Mouse (Mus musculus) heart, embryonic 11.5 days (tissue): Measurements from ENCODE around the gene Smco2. TPM values are rescaled to one million over a fixed set of nuclear protein-coding genes. Genes with fewer than 3 reads are reported as not detected.

Experiments
- ATAC-seq: fragments of 200-750 bp; cut with Nextera tagmentation; replicated peaks from 2 replicates; pipeline ENCODE4 v1.8.0; 2017; ENCODE audit warnings: moderate library complexity; ENCODE audit not compliant: insufficient number of reproducible peaks, low FRiP score, low TSS enrichment
- H3K27ac ChIP-seq: fragments of 300-500 bp; sonication (generic); 2 replicates; pipeline ENCODE4 v1.5.1; 2014; ENCODE audit warnings: mild to moderate bottlenecking, low read depth, low read length
- H3K27me3 ChIP-seq: fragments of 300-500 bp; sonication (generic); 2 replicates; pipeline ENCODE4 v1.6.1; 2014; ENCODE audit warnings: mild to moderate bottlenecking, low read length, mixed read lengths; ENCODE audit not compliant: control insufficient read depth, insufficient read depth
- H3K36me3 ChIP-seq: fragments of 300-500 bp; sonication (generic); 2 replicates; pipeline ENCODE4 v1.6.1; 2014; ENCODE audit warnings: mild to moderate bottlenecking, low read length, moderate library complexity, mixed read lengths; ENCODE audit not compliant: control insufficient read depth, insufficient read depth
- H3K4me1 ChIP-seq: fragments of 300-500 bp; sonication (generic); 2 replicates; pipeline ENCODE4 v1.6.1; 2014; ENCODE audit warnings: low read length; ENCODE audit not compliant: control insufficient read depth, insufficient read depth
- H3K4me2 ChIP-seq: fragments of 300-500 bp; sonication (generic); 2 replicates; pipeline ENCODE4 v1.6.1; 2014; ENCODE audit warnings: mild to moderate bottlenecking, moderate library complexity
- H3K4me3 ChIP-seq: fragments of 300-500 bp; sonication (generic); 2 replicates; pipeline ENCODE4 v1.5.1; 2014; ENCODE audit warnings: low read depth, low read length
- H3K9ac ChIP-seq: fragments of 300-500 bp; sonication (generic); 2 replicates; pipeline ENCODE4 v1.6.1; 2014; ENCODE audit warnings: mild to moderate bottlenecking, low read depth, low read length, moderate library complexity
- H3K9me3 ChIP-seq: fragments of 300-500 bp; sonication (generic); replicated peaks from 2 replicates; pipeline ENCODE4 v1.6.1; 2016; ENCODE audit warnings: low read length; ENCODE audit not compliant: control insufficient read depth
- WGBS: fragments of 180-500 bp; shearing (Covaris S2); extraction: QIAGEN DNeasy Blood & Tissue Kit; methylation state at CpG from one replicate; pipeline ENCODE4 v1.1.7; 2014; ENCODE audit not compliant: insufficient replicate concordance; 5-methylcytosine and 5-hydroxymethylcytosine counted together
- polyA plus RNA-seq: library from polyadenylated mRNA; unstranded; fragments of >200 nt; fragmentation: Nextera tagmentation; extraction: Ambion mirVana; gene quantifications from 2 replicates; pipeline ENCODE4 v1.2.1, GENCODE M21; 2014

The Smco2 gene
- polyA plus RNA-seq: not detected in 2 replicates

DNA sequence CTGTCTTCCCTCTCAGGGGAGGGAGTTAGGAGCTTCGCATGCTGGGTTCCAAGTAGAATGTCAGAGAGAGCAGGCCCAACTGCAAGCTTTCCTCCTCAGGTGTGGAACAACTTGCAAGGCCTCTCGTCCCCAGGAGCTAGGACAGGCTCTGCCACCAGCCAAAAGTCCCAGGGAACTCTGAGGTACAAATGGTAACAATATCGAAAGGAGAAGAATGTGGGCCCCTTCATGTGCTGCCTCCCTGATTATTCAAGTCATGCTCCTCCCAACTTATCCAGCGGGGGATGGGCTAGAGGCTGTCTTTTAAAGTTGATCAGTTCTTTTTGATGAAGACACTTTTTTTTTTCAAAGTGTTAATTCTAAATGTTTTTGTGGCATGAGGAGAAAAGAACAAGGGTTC, at the start of gene Smco2:
Gene Smco2 (plus strand): TSS at position 55 of the 400 bp plus-strand sequence.
- 68% methylated on average over 4 of the region's 4 CpGs for WGBS
- no peaks in the 10 kb centered on the region for H3K36me3 ChIP-seq
- no peak within 1 kb of the TSS for H3K27ac ChIP-seq
- no peak within 1 kb of the TSS for H3K4me3 ChIP-seq
- no peak within 1 kb of the TSS for H3K4me2 ChIP-seq
- H3K27me3 ChIP-seq: no peaks in the 10 kb centered on the region
- peaks cover 13% of the 10 kb centered on the region; the same call in 1 of the 2 replicates for H3K4me1 ChIP-seq
- H3K9ac ChIP-seq: no peak within 1 kb of the TSS
- no peak for ATAC-seq
- no peaks in the 10 kb centered on the region for H3K9me3 ChIP-seq

DNA sequence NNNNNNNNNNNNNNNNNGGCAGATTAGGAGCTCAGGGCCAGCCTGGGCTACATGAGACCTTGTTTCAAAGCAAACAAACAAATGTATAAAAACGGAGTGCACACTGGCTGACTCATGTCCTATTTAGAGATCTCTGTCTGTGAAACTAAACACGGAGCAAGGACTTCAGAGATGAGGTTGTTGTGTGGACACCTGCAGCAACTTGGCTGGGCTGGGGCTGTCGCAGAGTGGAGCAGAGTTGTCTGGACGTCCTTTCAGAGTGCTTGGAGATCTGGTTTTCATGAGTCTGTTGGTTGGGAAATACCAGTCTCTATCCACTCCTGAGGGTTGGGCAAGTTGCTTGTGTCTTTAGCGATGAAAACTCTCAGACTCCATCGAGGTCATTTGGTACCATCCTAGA, 39.9 kb upstream of the Smco2 start:
- no peak for ATAC-seq
- Histone ChIP-seq H3K27ac (no peak overlapping the region), H3K9ac (no peak overlapping the region), H3K36me3 (no peaks in the 10 kb centered on the region; the same call in 1 of the 2 replicates), H3K9me3 (no peaks in the 10 kb centered on the region), H3K27me3 (no peaks in the 10 kb centered on the region), H3K4me2 (no peak overlapping the region), H3K4me3 (no peak overlapping the region), H3K4me1 (0 out of 2 replicates have a peak, but pooled peaks cover 1% of the 10 kb centered on the region)
- 82% methylated on average over 6 of the region's 6 CpGs for WGBS

DNA sequence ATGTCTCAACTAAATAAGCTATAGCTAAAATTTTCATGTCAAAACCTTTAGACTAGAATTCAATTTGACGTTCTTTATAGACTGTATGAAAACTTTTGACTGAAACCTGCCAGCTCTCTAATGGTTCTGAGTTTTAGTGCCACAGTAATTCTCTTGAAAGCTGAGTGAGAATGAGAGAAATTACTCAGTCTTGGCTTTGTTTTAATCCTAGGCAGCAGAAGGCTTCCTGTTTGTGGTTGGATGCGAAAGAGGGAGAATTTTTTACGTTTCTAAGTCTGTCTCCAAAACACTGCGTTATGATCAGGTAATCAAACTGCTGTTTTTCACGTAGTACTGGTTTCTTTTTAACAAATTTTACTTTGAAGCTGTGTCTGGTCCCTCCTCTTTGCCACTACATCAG, 36.9 kb upstream of the Smco2 start:
- no peaks in the 10 kb centered on the region; the same call in 1 of the 2 replicates for H3K36me3 ChIP-seq
- no peak overlapping the region for H3K4me3 ChIP-seq
- no peak overlapping the region for H3K9ac ChIP-seq
- no peaks in the 10 kb centered on the region for H3K4me1 ChIP-seq
- H3K9me3 ChIP-seq: no peaks in the 10 kb centered on the region
- H3K27ac ChIP-seq: no peak overlapping the region
- ATAC-seq: no peak
- H3K4me2 ChIP-seq: no peak overlapping the region
- 85% methylated on average over 5 of the region's 5 CpGs for WGBS
- no peaks in the 10 kb centered on the region for H3K27me3 ChIP-seq

DNA sequence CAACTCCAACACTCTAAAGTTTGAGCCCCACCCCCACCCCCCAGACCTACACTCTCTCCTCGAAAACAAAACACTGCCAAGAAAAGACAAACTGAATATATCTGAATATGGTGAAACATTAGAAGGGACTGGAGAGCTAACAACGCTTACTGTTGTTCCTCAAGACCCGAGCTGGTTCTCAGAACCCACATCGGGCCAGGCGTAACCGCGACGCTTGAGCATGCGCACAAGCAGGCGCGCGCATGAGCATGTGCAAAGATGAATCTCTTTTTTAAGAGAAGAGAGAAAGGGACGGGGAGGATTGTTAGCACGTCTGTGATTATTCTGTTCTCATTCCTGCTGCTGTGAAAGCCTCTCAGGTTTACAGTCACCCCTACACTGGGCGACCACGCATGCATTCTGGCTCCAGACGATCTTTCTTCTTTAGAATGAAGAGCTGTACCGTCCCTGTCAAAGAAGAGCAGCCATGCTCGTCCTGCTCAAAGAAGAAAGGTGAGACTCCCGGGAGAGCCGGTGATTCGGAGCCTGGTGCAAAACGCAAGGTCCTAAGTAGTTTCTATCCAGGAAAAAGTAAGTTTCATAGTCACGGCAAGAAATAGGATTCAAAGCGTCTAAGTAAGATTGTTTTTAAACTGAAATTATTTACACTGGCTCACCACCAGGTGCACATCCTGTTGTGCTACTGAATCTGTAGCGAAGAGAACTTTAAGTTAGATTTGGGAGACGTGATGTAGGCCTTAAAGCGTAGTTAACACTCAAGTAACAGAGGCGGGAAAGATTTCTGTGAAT, 29.5 kb upstream of the Smco2 start:
- no peaks in the 10 kb centered on the region for H3K4me1 ChIP-seq
- H3K4me3 ChIP-seq: no peak overlapping the region
- no peak for ATAC-seq
- 80% methylated on average over 29 of the region's 29 CpGs for WGBS
- H3K27me3 ChIP-seq: no peaks in the 10 kb centered on the region
- no peak overlapping the region for H3K9ac ChIP-seq
- no peaks in the 10 kb centered on the region for H3K36me3 ChIP-seq
- no peaks in the 10 kb centered on the region for H3K9me3 ChIP-seq
- no peak overlapping the region for H3K27ac ChIP-seq
- no peak overlapping the region for H3K4me2 ChIP-seq

DNA sequence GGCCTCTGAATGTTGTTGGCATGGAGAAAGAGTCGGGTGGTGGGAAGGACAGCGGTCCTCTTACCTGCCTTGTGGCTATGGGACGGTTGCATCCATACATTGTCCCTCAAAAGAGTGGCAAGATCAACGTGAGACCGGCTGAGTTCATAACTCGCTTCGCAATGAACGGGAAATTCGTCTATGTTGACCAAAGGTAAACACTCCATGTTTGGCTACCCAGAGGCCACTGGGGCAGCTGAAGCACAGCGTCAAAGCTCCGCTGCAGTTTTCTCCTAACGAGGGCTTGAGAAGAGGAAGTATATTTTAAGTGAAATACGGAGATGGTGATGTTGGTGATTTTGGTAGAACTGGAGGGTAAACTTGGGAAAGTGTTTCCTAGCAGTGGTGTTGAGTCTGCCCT, 27.9 kb upstream of the Smco2 start:
- no peak overlapping the region for H3K4me3 ChIP-seq
- H3K27ac ChIP-seq: no peak overlapping the region
- H3K9me3 ChIP-seq: no peaks in the 10 kb centered on the region
- H3K4me2 ChIP-seq: no peak overlapping the region
- H3K27me3 ChIP-seq: no peaks in the 10 kb centered on the region
- H3K9ac ChIP-seq: no peak overlapping the region
- 86% methylated on average over 13 of the region's 13 CpGs for WGBS
- ATAC-seq: no peak
- no peaks in the 10 kb centered on the region for H3K4me1 ChIP-seq
- no peaks in the 10 kb centered on the region for H3K36me3 ChIP-seq

DNA sequence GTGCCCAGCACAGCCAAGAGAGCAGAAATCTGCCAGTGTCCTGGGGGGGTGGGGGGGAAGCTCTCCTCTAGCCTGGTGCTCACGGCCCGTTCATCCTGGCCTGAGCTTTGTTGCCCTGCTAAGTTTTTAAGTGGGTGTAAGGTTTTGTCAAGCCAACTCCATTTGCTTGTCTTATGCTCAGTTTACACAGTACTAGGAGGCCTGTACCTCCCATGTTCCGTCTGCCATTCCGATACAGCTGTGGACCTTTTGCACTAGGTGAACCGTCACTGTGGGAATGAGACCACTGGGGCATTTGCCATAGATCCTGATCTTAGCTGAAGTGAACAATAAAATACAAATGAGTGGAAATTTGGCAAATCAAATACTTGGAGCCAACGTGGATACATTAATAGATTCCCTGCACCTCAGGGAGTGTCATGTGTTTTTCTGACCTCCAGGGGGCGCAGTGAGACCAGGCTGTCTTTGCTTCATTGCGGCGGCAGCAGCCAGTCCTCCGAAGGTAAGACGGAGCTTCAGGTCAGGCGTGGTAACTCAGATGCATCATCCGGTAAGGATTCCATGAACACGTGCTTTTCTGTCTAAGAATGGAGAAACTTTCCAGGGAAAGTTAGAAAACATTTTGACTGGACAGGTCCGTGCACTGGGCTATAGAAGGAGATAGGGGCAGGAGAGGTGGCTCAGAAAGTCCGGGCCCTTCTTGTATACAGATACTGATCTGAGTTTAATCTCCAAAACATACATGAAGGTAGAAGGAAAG, 25.0 kb upstream of the Smco2 start:
- WGBS: 39% methylated on average over 16 of the region's 16 CpGs
- Histone ChIP-seq H3K9me3 (no peaks in the 10 kb centered on the region), H3K27me3 (no peaks in the 10 kb centered on the region), H3K4me2 (no peak overlapping the region), H3K4me3 (no peak overlapping the region), H3K4me1 (no peaks in the 10 kb centered on the region), H3K9ac (no peak overlapping the region), H3K27ac (no peak overlapping the region), H3K36me3 (no peaks in the 10 kb centered on the region)
- ATAC-seq: no peak

DNA sequence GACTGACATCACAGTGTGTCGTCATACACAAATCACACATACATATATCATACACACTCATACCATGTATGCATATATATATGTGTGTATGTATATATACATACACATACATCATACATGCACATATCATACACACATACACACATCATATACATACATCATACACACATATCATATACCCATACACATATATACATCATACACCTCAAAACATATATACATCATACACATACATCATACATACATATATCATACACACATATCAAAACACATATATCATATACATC, 24.5 kb upstream of the Smco2 start:
- ATAC-seq: no peak
- Histone ChIP-seq H3K36me3 (no peaks in the 10 kb centered on the region), H3K27me3 (no peaks in the 10 kb centered on the region), H3K27ac (no peak overlapping the region), H3K4me2 (no peak overlapping the region), H3K4me3 (no peak overlapping the region), H3K9me3 (no peaks in the 10 kb centered on the region), H3K4me1 (no peaks in the 10 kb centered on the region), H3K9ac (no peak overlapping the region)
- 59% methylated on average over 1 of the region's 1 CpGs for WGBS

DNA sequence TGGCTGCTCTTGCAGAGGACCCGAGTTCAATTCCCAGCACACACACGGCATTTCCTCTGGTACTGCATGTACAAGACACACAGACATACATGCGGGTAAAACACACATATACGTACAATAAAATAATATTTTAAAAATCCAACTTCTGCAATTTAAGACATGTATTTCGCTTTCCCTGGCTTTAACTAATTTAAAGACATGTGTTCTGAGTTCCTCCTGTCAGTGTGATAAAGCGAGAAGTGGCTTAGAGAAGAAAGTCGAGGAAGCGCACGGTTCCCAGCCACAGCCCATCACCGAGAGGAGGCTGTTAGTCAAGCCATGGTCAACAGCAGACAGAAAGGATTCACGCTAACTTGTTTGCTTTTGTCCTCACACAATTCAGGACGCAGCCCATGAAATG, 18.6 kb upstream of the Smco2 start:
- H3K4me2 ChIP-seq: no peak overlapping the region
- no peak overlapping the region for H3K27ac ChIP-seq
- WGBS: 86% methylated on average over 12 of the region's 12 CpGs
- no peaks in the 10 kb centered on the region for H3K27me3 ChIP-seq
- no peak overlapping the region for H3K4me3 ChIP-seq
- ATAC-seq: no peak
- H3K4me1 ChIP-seq: peaks cover 7% of the 10 kb centered on the region
- H3K9ac ChIP-seq: no peak overlapping the region
- no peaks in the 10 kb centered on the region for H3K36me3 ChIP-seq
- H3K9me3 ChIP-seq: no peaks in the 10 kb centered on the region
